Comparison of ENCODE assay signal across 8 mouse cellular contexts in genomic region chr7:4964272-4964671, GRCm38 (mm10). TPM values are rescaled to one million over a fixed set of nuclear protein-coding genes. Genes with fewer than 3 reads are reported as not detected.
A peak's percentile ranks its signal among the peaks of the same experiment; 100 is the strongest.
DNase-seq lines count a peak whose midpoint lies in the region; ATAC-seq and TF ChIP-seq lines count a peak whose summit lies in the region.

Sbk2 (minus strand) TSS chr7:4964406.

- no peak within 1 kb of the TSS for H3K4me3 ChIP-seq in heart, embryonic 12.5 days
- H3K4me3 ChIP-seq in kidney, embryonic 16.5 days (ENCODE audit: low read length), result no peak within 1 kb of the TSS
- H3K4me3 ChIP-seq in myocyte, result no peak within 1 kb of the TSS

- H3K27me3 ChIP-seq in heart, embryonic 12.5 days (replicated peaks), result 0 out of 2 replicates have a peak, but pooled peaks cover 3% of the 10 kb centered on the region
- H3K27me3 ChIP-seq in kidney, embryonic 16.5 days (ENCODE audit: insufficient read depth, low read length), result no peaks in the 10 kb centered on the region
- H3K27me3 ChIP-seq in myocyte (ENCODE audit: control insufficient read depth, insufficient read depth, insufficient read length), result no peaks in the 10 kb centered on the region

- H3K4me2 ChIP-seq in heart, embryonic 12.5 days, result peak within 1 kb of the TSS; percentile 42
- H3K4me2 ChIP-seq in kidney, embryonic 16.5 days (replicated peaks; ENCODE audit: low read depth, low read length), result peak within 1 kb of the TSS; percentile 45
- H3K4me2 ChIP-seq in myocyte (ENCODE audit: low read depth), result peak within 1 kb of the TSS; percentile 52

- 0 out of 2 replicates have a peak, but pooled peaks have one; percentile 5 for ATAC-seq in erythroblast, adult 5-6 weeks (replicated peaks; ENCODE audit: low FRiP score, poor library complexity, severe bottlenecking)
- peak; percentile 83 for ATAC-seq in heart, embryonic 12.5 days (ENCODE audit: insufficient number of reproducible peaks, low FRiP score)
- ATAC-seq in kidney, embryonic 16.5 days (ENCODE audit: low FRiP score, low TSS enrichment), result peak; percentile 91

- H3K9ac ChIP-seq in heart, embryonic 12.5 days, result no peak within 1 kb of the TSS
- peak within 1 kb of the TSS; percentile 47; the same call in 1 of the 2 replicates for H3K9ac ChIP-seq in kidney, embryonic 16.5 days (replicated peaks; ENCODE audit: low read length)

- H3K79me2 ChIP-seq in myocyte (ENCODE audit: control insufficient read depth, insufficient read depth), result no peaks in the 10 kb centered on the region

- H3K36me3 ChIP-seq in heart, embryonic 12.5 days, result no peaks in the 10 kb centered on the region
- no peaks in the 10 kb centered on the region for H3K36me3 ChIP-seq in kidney, embryonic 16.5 days (ENCODE audit: insufficient read depth, low read length)
- H3K36me3 ChIP-seq in myocyte (ENCODE audit: control insufficient read depth, insufficient read depth), result no peaks in the 10 kb centered on the region

- peak; percentile 87 for DNase-seq in 416B (ENCODE audit: low read depth)
- DNase-seq in adrenal gland, postnatal 4 days (ENCODE audit: low spot score in 2 of 2), result peak; percentile 53 to 73
- peak; percentile 78 for DNase-seq in liver
- DNase-seq in spleen, postnatal 36 days (ENCODE audit: low spot score in 2 of 2), result peak; percentile 73 to 77

- TF ChIP-seq POLR2A in myocyte (IDR thresholded peaks at IDR 0.05; ENCODE audit: insufficient read length, low read depth), result peak; percentile 15

- no peak within 1 kb of the TSS for H3K27ac ChIP-seq in heart, embryonic 12.5 days (ENCODE audit: poor library complexity, severe bottlenecking)
- H3K27ac ChIP-seq in kidney, embryonic 16.5 days (ENCODE audit: low read length), result no peak within 1 kb of the TSS

- no peak within 1 kb of the TSS for H3ac ChIP-seq in myocyte (ENCODE audit: control insufficient read depth, insufficient read length)

- no peaks in the 10 kb centered on the region for H3K4me1 ChIP-seq in heart, embryonic 12.5 days (replicated peaks)
- no peaks in the 10 kb centered on the region for H3K4me1 ChIP-seq in kidney, embryonic 16.5 days (ENCODE audit: insufficient read depth, low read length)

- no peaks in the 10 kb centered on the region for H3K9me3 ChIP-seq in heart, embryonic 12.5 days (replicated peaks)
- no peaks in the 10 kb centered on the region for H3K9me3 ChIP-seq in kidney, embryonic 16.5 days (ENCODE audit: low read length)

- WGBS in heart, embryonic 12.5 days, result 3% methylated on average over 10 of the region's 10 CpGs
- WGBS in kidney, embryonic 16.5 days, result 4% methylated on average over 10 of the region's 10 CpGs

TF ChIP-seq in myocyte, 11 proteins besides CTCF, POLR2A, EP300 and RAD21:
- no peak for TF ChIP-seq SRF (IDR thresholded peaks at IDR 0.05; ENCODE audit: control insufficient read depth, insufficient read length, low read depth)
- TF ChIP-seq E2F4 (IDR thresholded peaks at IDR 0.05; ENCODE audit: insufficient read depth), result no peak
- TF ChIP-seq MYOG (IDR thresholded peaks at IDR 0.05; ENCODE audit: control insufficient read depth in 1 of 3, insufficient read depth in 1 of 3, insufficient read length in 2 of 3, low read depth in 2 of 3), result no peak
- TF ChIP-seq MAX (IDR thresholded peaks at IDR 0.05; ENCODE audit: low read depth), result no peak
- no peak for TF ChIP-seq POLR2AphosphoS2 (IDR thresholded peaks at IDR 0.05; ENCODE audit: insufficient read length, low read depth)

RNA-seq across cellular contexts. Expression of gene Sbk2, which starts in this region (rescaled TPM):
- total RNA-seq in adrenal gland, postnatal 4 days (2021), result under 1 TPM; 0.50 to 0.90 TPM
- total RNA-seq in erythroblast, adult 5-6 weeks (2015; ENCODE audit: low replicate concordance), result not detected in 2 replicates
- not detected in 2 replicates for total RNA-seq in erythroblast, adult 5-6 weeks (2017; ENCODE audit: low replicate concordance)
- 2.1 and 2.6 TPM in 2 replicates for polyA plus RNA-seq in heart, embryonic 12.5 days (2016; fragmentation: Nextera tagmentation; extraction: Ambion mirVana)
- polyA plus RNA-seq in kidney, embryonic 16.5 days (2015; fragmentation: Nextera tagmentation; extraction: Ambion mirVana), result 0.26 and 0.41 TPM in 2 replicates
- 7.1 TPM for polyA plus RNA-seq in myocyte (2012; fragmentation: generic; extraction: Trizol)

Comparison
In these comparisons a context has a peak if more than half of its experiments do, and no peak if none do; other contexts are left out.
1. Peak in DNase-seq in adrenal gland, postnatal 4 days; RNA of the gene not detected or under 1 TPM.
2. Peak in ATAC-seq in erythroblast, adult 5-6 weeks; RNA of the gene not detected or under 1 TPM.
3. Peak in ATAC-seq, H3K9ac ChIP-seq and H3K4me2 ChIP-seq in kidney, embryonic 16.5 days; RNA of the gene not detected or under 1 TPM.
4. ATAC-seq: peak in every context shown above with its lines; median percentile 91 in kidney, embryonic 16.5 days; 83 in heart, embryonic 12.5 days; 5 in erythroblast, adult 5-6 weeks.